Mouse (Mus musculus) bone marrow macrophage, adult 2 months (primary cell): ENCODE data around the gene Gria1. TPM values are rescaled to one million over a fixed set of nuclear protein-coding genes. Genes with fewer than 3 reads are reported as not detected.

ENCODE experiments used
- H3K27ac ChIP-seq: 2 replicates; pipeline ENCODE4 v1.5.1; 2012; ENCODE audit warnings: low read depth, low read length; ENCODE audit not compliant: insufficient read depth
- H3K4me1 ChIP-seq: 2 replicates; pipeline ENCODE4 v1.6.1; 2012; ENCODE audit warnings: low read length; ENCODE audit not compliant: control insufficient read depth, insufficient read depth
- H3K4me3 ChIP-seq: 2 replicates; pipeline ENCODE4 v1.5.1; 2012; ENCODE audit warnings: mild to moderate bottlenecking, low read length, moderate library complexity; ENCODE audit not compliant: insufficient read depth
- CTCF ChIP-seq: IDR thresholded peaks from 2 replicates; pipeline ENCODE4 v1.5.1; 2012; ENCODE audit warnings: low read depth, mild to moderate bottlenecking, low read length, moderate library complexity
- POLR2A ChIP-seq: IDR thresholded peaks from 2 replicates; pipeline ENCODE4 v1.6.1; 2012; ENCODE audit warnings: mild to moderate bottlenecking, low read depth, low read length, borderline replicate concordance
- polyA plus RNA-seq: library from polyadenylated mRNA; stranded (reverse); fragments of >200 nt; gene quantifications from 2 replicates; pipeline ENCODE4 v1.2.4, GENCODE M21; 2012; ENCODE audit not compliant: missing spikeins, insufficient read depth, insufficient read length

The Gria1 gene
- polyA plus RNA-seq, 1 experiment, result not detected

GRCm38 (mm10) chr11:57051666-57052562 lies 40.7 kb downstream of the Gria1 start:
- no peaks in the 10 kb centered on the region for H3K4me1 ChIP-seq
- TF ChIP-seq CTCF, result no peak

GRCm38 (mm10) chr11:57062441-57062840 lies 51.3 kb downstream of the Gria1 start:
- no peak for TF ChIP-seq CTCF
- TF ChIP-seq POLR2A, result no peak
- no peaks in the 10 kb centered on the region for H3K4me1 ChIP-seq
- no peak overlapping the region for H3K4me3 ChIP-seq
- no peak overlapping the region for H3K27ac ChIP-seq

More at GRCm38 (mm10) chr11:57051666-57052562, 40.7 kb downstream of the Gria1 start:
- Histone ChIP-seq H3K4me3 (no peak overlapping the region), H3K27ac (no peak overlapping the region)

GRCm38 (mm10) chr11:57070196-57070901 lies 59.2 kb downstream of the Gria1 start:
- Histone ChIP-seq H3K4me3 (no peak overlapping the region), H3K27ac (no peak overlapping the region), H3K4me1 (no peaks in the 10 kb centered on the region)
- no peak for TF ChIP-seq CTCF

- H3K4me1 ChIP-seq, result no peaks in the 10 kb centered on the region
- H3K27ac ChIP-seq, result no peak overlapping the region
- no peak for TF ChIP-seq POLR2A
- no peak for TF ChIP-seq CTCF
- H3K4me3 ChIP-seq, result no peak overlapping the region
These were observed 61.0 kb downstream of the Gria1 start for GRCm38 (mm10) chr11:57072171-57072570.

- no peak overlapping the region for H3K27ac ChIP-seq
- no peak for TF ChIP-seq POLR2A
- no peak for TF ChIP-seq CTCF
- no peak overlapping the region for H3K4me3 ChIP-seq
- H3K4me1 ChIP-seq, result no peaks in the 10 kb centered on the region
These were observed 68.2 kb downstream of the Gria1 start for GRCm38 (mm10) chr11:57079423-57079822.

- H3K4me1 ChIP-seq, result no peaks in the 10 kb centered on the region
- no peak for TF ChIP-seq CTCF
- TF ChIP-seq POLR2A, result no peak
- no peak overlapping the region for H3K4me3 ChIP-seq
- H3K27ac ChIP-seq, result no peak overlapping the region
These were observed 78.3 kb downstream of the Gria1 start for GRCm38 (mm10) chr11:57089527-57089926.

GRCm38 (mm10) chr11:57090705-57091104 lies 79.5 kb downstream of the Gria1 start:
- H3K27ac ChIP-seq, result no peak overlapping the region
- H3K4me1 ChIP-seq, result no peaks in the 10 kb centered on the region
- TF ChIP-seq CTCF (no peak), POLR2A (no peak)
- no peak overlapping the region for H3K4me3 ChIP-seq

- no peak overlapping the region for H3K4me3 ChIP-seq
- no peak overlapping the region for H3K27ac ChIP-seq
- no peak for TF ChIP-seq POLR2A
- no peak for TF ChIP-seq CTCF
- H3K4me1 ChIP-seq, result no peaks in the 10 kb centered on the region
These were observed 80.2 kb downstream of the Gria1 start for GRCm38 (mm10) chr11:57091276-57091914.

GRCm38 (mm10) chr11:57100491-57100890 lies 89.3 kb downstream of the Gria1 start:
- no peaks in the 10 kb centered on the region for H3K4me1 ChIP-seq
- TF ChIP-seq CTCF (no peak), POLR2A (no peak)
- H3K27ac ChIP-seq, result no peak overlapping the region
- no peak overlapping the region for H3K4me3 ChIP-seq

- TF ChIP-seq CTCF (no peak), POLR2A (no peak)
- H3K4me3 ChIP-seq, result no peak overlapping the region
- H3K4me1 ChIP-seq, result no peaks in the 10 kb centered on the region
- no peak overlapping the region for H3K27ac ChIP-seq
These were observed 92.6 kb downstream of the Gria1 start for GRCm38 (mm10) chr11:57103751-57104254.
